Comparison of ENCODE assay signal across 8 mouse cellular contexts in the genomic region with DNA sequence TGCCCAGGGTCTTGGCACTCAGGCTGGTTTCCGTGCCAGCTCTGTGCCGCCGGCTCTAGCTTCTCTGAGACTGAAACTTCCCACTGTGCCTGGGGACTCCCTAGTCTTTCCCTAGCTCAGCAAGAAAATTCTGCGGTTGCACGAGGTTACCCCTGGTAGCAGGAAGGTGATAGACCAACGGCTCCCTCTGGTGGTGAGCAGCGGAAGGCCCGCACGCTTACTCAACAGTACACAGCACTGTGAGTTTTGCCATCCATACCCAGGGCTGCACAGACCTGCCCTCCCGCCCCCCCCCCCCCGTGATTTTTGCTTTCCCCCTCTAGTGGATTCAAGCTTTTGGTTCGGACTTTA. TPM values are rescaled to one million over a fixed set of nuclear protein-coding genes. Genes with fewer than 3 reads are reported as not detected.
DNase-seq lines count a peak whose midpoint lies in the region; ATAC-seq lines count a peak whose summit lies in the region.

No protein-coding gene starts in this region.

- no peak overlapping the region for H3K27ac ChIP-seq in hindbrain, embryonic 12.5 days

- no peaks in the 10 kb centered on the region for H3K9me3 ChIP-seq in hindbrain, embryonic 12.5 days (replicated peaks)

- no peaks in the 10 kb centered on the region for H3K27me3 ChIP-seq in hindbrain, embryonic 12.5 days

- peak; percentile 66 for DNase-seq in MEL-GATA-1-ER (ENCODE audit: extremely low read depth, low read depth)
- DNase-seq in cerebellum, adult 9-10 months, result peak; percentile 94
- DNase-seq in frontal cortex, postnatal 10 days (ENCODE audit: low spot score in 2 of 2), result peak; percentile 78 to 86
- DNase-seq in layer of hippocampus, postnatal 14 days (ENCODE audit: low spot score in 2 of 2), result peak; percentile 91 to 94
- DNase-seq in lung, postnatal 14 days, result peak; percentile 97
- peak; percentile 87 for DNase-seq in ovary, postnatal 36 days (ENCODE audit: low spot score)
- peak; percentile 93 for DNase-seq in thymus, postnatal 25 days

- H3K4me3 ChIP-seq in hindbrain, embryonic 12.5 days, result no peak overlapping the region

- H3K4me2 ChIP-seq in hindbrain, embryonic 12.5 days (replicated peaks), result no peak overlapping the region

- WGBS in hindbrain, embryonic 12.5 days, result 2% methylated on average over 12 of the region's 12 CpGs

- no peak overlapping the region for H3K9ac ChIP-seq in hindbrain, embryonic 12.5 days

- peaks cover 46% of the 10 kb centered on the region for H3K4me1 ChIP-seq in hindbrain, embryonic 12.5 days

- no peaks in the 10 kb centered on the region for H3K36me3 ChIP-seq in hindbrain, embryonic 12.5 days

- ATAC-seq in hindbrain, embryonic 12.5 days (ENCODE audit: low FRiP score), result peak; percentile 79

RNA-seq across cellular contexts. Expression of a gene that starts 20.6 kb away (rescaled TPM):
- polyA plus RNA-seq in hindbrain, embryonic 12.5 days (2016; fragmentation: Nextera tagmentation; extraction: Ambion mirVana), result 819 and 900 TPM in 2 replicates
- 100 to 1,000 TPM; 347 to 378 TPM for total RNA-seq in layer of hippocampus, postnatal 14 days (2021)

RNA-seq across cellular contexts. Expression of a gene that starts 26.4 kb away (rescaled TPM):
- polyA plus RNA-seq in hindbrain, embryonic 12.5 days (2016; fragmentation: Nextera tagmentation; extraction: Ambion mirVana), result 57.6 and 62.5 TPM in 2 replicates
- total RNA-seq in layer of hippocampus, postnatal 14 days (2021), result 10 to 100 TPM; 69.1 to 71.5 TPM

RNA-seq across cellular contexts. Expression of a gene that starts 32.2 kb away (rescaled TPM):
- polyA plus RNA-seq in hindbrain, embryonic 12.5 days (2016; fragmentation: Nextera tagmentation; extraction: Ambion mirVana), result 34.0 and 39.2 TPM in 2 replicates
- 10 to 100 TPM; 33.1 to 38.7 TPM for total RNA-seq in layer of hippocampus, postnatal 14 days (2021)

RNA-seq across cellular contexts. Expression of a gene that starts 54.1 kb away (rescaled TPM):
- polyA plus RNA-seq in hindbrain, embryonic 12.5 days (2016; fragmentation: Nextera tagmentation; extraction: Ambion mirVana), result 23.1 and 24.7 TPM in 2 replicates
- 10 to 100 TPM; 25.8 to 28.3 TPM for total RNA-seq in layer of hippocampus, postnatal 14 days (2021)
